Mouse (Mus musculus) left cerebral cortex, postnatal 4 days (tissue): ENCODE results near the gene Fads2. TPM values are rescaled to one million over a fixed set of nuclear protein-coding genes. Genes with fewer than 3 reads are reported as not detected.

Experiments
- DNase-seq: peaks from one replicate; pipeline ENCODE4 v3.0.0-alpha.2; 2022
- intact Hi-C: fragments of 180-260 bp; cut with DNase I; formaldehyde crosslinking; loops from one replicate; pipeline ENCODE4 v1.15.1; 2025
- total RNA-seq, 2 experiments: library from RNA; stranded (reverse); gene quantifications; 2 replicates each; pipeline ENCODE4 v1.2.3; 2021

The Fads2 gene
- total RNA-seq, 2 experiments from 2014 or later, result 220 to 236 TPM

DNA sequence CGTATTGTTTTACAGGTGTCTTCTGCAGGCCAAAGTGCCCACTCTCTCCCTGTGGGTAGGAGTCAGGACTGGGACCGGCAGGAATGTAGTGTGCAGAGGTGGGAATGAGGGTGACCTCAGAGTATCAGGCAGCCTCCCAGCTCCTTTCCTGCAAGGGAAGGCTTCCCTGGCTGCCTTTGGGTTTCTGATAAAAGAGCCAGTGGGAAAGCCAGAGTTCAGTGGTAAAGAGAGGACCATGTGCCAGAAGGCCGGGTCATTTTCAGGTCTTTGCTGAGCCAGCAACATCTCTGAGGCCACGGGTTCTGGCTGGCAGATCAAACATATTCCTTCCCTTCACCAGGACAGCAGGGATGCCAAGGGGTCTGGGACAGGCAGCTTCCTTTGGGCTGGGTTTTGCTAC, 55.2 kb downstream of the Fads2 start:
- no peak for DNase-seq
- intact Hi-C loops, result no loop called here

DNA sequence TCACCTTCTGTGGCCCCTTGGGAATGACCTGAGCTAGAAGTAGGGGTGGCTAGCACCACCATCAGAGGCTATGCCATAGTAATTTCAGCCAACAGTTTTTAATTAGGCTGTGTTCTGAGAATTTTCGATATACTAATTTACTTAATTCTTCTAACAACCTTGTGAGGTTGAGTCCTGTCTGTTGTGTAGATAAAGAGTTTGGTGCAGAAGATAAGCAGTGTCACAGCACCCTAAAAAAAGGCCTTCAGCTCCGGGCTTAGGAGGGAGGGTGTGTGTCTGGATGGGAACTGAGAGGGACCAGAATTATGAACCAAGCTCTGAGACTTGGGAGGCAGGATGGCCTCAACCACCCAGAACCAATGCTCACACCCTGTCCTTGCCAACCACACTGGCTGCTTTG, 55.8 kb downstream of the Fads2 start:
- intact Hi-C loops, result no loop called here
- DNase-seq, result no peak

DNA sequence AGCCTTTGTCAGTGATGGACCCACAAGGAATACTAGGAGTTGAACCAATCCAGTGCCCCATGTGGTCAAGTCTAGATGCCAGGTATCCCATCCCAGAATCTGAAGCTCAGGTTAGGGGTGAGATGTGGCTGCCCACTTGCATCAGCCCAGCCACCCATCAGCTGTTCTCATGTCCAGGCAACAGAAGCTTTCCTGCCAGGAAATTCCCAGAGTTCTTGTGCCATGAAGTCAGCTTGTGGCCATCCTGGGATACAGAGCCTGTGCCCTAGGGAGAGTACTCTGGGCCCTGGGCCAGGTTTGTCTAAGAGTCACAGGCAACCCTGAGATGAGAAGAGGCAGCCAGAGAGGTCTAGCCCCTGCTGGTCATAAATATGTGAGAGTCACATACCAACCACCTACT, 57.9 kb downstream of the Fads2 start:
- DNase-seq, result no peak
- intact Hi-C loops, result no loop called here

DNA sequence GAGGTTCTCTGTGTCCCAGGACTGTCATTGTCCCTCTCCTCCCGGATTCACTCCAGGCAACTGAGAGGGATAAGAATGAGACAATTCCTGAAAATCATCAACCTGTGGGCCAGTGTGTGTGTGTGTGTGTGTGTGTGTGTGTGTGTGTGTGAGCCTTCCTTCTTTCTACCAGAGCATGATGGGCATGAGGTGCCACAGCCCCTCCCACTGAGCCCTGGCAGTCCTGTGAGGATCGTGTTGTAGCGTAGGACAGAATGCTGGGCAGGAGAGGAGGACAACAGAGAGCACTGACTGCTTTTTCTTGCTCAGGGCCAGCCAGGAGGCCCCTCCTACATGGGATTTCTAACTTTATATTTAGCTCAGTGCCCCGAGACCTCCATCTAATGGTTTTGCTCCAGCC, 58.7 kb downstream of the Fads2 start:
- intact Hi-C loops, result no loop called here
- no peak for DNase-seq

DNA sequence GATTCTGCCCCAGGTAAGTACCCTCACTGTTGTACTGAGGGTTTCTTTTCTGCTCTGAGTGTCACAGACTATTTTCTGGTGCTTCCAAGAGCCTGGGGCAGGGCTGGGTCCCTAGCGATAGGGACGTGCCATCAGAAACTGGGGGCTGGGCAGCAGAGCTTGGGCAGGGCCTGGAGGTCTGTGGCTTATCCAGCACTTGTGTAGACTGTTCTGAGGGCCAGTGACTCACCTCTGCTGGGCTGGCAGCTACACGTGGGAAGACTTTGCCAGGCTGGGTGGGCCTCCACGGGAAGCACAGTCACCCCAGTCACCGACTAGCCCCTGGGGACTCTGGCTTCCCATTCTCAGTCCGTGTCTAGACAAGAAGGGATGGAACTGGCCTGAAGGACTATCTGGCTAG, 59.3 kb downstream of the Fads2 start:
- no peak for DNase-seq

DNA sequence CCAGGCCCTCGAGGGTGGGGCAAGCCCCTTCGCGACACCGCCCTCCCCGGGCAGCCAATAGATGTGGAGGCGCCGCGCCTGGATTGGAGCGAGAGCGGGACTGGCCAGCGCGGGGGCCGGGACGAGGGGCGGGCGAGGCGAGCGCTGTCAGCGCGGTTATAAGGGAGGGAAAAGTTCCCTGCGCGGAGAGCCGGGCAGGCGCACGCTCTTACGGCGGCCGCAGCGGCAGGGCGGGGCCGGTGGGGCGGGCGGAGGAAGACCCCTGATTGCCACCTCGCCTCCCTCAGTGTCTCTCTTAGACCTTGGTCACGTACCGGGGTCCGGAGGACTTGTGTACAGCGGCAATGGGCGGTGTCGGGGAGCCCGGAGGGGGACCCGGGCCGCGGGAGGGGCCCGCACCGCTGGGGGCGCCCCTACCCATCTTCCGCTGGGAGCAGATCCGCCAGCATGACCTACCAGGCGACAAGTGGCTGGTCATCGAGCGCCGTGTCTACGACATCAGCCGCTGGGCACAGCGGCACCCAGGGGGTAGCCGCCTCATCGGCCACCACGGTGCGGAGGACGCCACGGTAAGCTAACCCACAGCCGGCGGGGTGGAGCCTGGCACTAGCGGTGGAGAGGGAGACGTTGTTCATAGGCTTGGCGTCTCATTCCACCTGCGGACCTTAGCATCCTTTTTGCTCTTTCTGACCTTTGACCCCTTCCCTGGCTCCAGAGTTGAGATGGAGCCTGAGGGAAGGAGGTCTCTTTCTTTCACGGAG, 60.0 kb downstream of the Fads2 start, which contains the start of gene Fads3:
Gene Fads3 (plus strand): TSS at position 182 of the 761 bp plus-strand sequence.
- peak; percentile 68 for DNase-seq
- intact Hi-C loops, result no loop called here

More for the DNA sequence above, 59.3 kb downstream of the Fads2 start:
- intact Hi-C loops, result no loop called here

DNA sequence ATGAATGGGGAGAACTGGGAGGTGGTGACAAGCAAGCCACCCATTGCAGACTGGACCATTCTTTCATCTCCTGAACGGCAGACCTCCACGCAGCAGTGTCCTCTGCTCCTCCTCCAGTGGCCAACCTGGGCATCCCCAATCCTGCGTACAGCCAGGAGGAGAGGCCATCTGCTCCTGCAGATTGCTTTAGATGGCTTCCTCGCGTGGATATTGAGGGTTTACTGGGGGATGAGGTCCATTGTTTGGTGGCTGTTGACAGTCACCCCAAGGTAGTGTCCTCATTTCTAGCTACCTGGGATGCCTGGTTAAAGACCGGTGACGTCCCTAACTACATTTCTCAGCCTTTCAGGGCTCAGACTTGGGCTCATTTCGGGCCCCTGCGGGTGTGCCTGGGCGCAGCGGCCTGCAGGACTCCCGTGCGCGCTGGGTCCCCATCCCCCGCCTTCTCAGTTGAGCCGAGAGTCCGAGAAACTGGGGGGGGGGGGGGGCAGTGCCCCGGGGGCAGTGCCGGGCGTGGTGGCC, 60.6 kb downstream of the Fads2 start:
- DNase-seq, result no peak
- intact Hi-C loops, result no loop called here

DNA sequence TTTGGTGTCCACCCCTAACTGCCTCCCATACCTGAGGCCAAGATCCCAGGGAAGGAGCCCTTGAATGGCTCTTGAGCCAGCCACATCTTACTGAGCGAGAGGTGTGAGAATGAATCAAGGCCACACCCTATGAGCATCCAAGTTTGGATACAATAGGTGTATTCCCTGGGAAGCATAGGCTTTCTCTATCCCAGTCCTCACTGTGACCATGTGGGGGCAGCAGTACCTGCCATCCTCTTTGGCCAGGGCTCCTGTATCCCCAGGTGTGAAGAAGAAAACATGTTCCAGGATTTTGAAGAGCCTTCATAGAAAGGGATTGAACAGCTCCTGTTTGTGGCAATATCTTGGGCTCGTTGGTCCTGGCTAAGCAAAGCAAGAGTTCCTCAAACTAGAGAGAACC, 61.9 kb downstream of the Fads2 start:
- intact Hi-C loops, result no loop called here
- DNase-seq, result no peak

DNA sequence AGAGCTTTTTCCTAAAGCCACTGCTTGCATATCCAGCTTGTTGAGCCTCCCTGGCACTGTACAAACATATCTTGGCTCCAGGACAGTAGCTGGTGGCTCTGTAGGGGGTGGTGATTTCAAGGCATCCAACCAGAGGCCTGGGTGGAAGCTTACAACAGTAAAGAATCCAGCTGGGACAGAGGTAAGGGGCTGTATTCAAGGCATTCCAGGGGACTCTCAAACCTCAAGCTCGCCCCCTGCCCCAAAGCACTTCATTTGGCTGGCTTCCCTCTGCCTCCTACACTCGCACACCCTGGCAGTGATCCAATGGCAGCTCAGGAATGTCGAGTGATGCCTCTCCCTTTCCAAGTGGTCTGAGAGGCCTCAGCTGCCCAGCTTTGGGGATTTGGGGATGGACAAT, 62.6 kb downstream of the Fads2 start:
- intact Hi-C loops, result no loop called here
- peak; percentile 54 for DNase-seq

DNA sequence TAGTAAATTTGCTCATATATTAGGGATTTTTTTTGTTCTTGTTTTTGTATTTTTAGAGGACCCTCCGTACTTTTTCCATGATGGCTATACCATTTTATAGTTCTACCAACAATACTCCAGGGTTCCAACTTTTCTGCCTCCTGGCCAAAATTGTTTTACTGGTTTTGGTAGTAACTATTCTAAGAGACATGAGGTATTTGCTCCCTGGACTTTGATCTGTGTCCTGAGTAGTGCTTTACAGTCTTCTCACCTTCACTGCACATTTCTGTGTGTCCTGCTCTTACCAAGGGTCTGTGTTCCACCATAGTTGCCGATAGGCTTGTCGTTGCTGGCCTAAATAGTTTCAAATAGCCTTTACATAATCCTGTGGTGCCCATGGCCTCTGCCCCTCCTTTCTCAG, 63.2 kb downstream of the Fads2 start:
- no peak for DNase-seq
- intact Hi-C loops, result no loop called here

DNA sequence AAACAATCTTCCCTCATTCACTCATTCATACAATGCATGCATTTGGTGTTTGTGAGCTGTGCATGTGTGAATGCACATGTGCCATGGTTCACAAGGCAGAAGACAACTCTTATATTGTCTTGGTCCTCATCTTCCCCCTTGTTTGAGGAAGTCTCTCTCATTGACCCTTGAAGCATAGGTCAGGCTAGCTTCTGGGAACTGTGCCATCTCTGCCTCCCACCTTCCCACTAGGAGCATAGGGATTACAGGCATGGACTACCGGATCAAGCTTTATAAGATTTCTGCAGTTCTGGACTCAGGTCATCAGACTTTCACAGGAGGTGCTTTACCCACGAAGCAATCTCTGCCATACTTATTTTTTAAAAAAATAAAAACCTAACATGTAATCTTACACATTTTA, 64.0 kb downstream of the Fads2 start:
- DNase-seq, result no peak
- intact Hi-C loops, result no loop called here

DNA sequence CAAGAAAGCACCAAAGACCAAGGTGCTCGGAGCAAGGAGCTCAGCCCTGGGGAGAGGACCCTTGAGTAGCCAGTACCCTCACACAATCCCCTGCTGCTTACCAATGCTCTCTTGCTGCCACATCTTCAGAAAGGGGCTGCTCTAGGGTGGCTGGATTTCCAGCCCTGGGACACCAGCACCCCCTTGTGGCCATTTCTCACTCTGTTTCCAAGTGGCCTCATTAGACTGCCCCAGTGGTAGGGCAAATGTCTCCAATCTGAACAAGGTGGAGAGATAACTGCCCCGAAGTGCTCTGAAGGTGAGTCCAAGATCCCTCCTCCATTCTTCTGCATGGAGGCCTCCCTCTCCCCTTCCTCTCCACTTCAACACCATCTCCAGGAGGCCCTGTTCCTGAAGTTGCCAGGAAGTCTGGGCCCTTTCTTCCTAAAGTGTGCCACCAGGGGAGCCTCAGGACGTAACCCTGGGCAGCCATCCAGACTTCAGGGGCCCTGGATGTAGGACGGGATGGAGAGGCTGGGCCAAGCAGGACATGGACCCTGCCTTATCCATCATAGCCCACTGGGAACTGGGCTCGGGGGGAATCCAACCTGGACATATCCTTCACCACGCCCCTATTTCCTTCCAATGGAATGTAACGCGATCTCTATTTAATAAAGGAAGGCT, 66.6 kb downstream of the Fads2 start:
- intact Hi-C loops, result loop anchor here (2.0 to 5.0 kb wide), 2 partner anchors 32 to 113 kb away; no protein-coding TSS in a partner anchor
- DNase-seq, result peak; percentile 86

DNA sequence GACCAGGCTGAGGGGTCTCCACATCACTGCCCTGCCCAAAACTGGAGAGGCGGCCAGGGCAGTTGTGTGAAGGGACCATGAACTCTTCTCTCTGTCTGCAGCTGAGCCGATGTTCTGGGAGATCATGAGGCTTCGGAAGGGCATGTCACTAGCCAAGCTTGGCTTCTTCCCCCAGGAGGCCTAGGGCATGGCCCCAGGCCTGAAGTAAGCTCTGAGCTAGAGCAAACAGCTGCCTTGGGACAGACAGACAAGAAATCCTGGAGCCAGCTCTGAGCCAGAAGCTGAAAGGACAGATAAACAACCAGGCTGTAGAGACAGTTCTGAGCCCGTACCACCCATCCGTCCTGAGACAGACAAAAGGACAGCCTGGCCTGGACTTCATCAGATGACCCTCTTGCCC, 67.2 kb downstream of the Fads2 start:
- DNase-seq, result no peak
- intact Hi-C loops, result loop anchor here (2.0 to 5.0 kb wide), 2 partner anchors 32 to 112 kb away; no protein-coding TSS in a partner anchor

DNA sequence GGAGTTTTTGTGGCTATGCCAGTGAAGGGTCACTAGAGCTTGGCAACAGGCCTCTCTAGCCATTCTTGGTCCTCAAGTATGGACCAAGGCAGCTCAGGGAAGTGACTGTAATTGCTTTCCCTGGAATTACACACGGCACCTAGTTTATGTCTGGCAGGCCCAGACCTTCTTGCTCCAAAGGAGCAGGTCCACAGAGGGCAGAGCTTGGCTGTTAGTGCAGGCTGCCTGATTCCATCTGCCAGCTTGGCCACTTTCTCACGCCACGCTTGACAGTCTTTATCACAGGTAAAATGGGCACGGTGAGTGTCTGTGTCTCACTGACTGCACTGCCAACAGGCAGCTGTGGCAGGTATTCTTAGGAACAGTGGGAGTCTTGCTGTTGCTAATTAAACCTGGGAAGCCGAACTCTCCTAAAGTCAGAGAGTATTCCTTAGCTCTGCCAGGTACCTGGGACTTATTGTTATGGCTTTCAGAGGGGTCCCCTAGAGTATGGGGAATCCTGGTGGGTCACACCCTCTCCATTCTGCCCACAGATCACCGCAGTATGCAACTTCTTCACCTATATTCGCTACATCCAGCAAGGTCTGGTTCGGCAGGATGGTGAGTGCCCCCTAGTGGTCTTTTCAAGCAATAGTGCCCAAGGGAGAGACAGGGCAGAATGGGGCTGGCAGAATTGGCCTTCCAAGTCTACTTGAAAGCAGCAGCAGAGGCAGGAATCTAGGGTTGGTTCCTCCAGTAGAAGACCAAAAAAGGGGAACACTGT, 68.2 kb downstream of the Fads2 start:
- peak; percentile 52 for DNase-seq

DNA sequence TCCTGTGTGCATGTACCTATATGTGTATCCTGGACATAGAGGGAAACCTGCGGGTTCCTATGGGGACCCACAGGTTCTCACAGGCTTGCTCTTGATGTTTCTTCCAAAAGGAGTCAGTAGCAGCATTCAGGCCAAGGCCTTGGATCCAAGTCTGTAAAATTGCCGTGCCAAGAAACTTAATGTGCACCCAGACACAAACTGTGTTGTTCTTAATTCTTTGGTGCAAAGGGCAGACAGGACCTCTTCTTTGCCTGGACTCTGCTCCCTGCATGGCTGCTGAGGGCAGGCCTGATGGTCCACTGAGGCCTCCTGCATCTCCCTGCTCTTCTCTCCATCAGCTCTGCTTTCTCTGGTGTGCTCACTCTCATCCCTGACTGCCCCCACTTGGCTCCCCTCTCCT, 71.8 kb downstream of the Fads2 start:
- intact Hi-C loops, result loop anchor here (5.0 kb wide), 1 partner anchor 107 kb away; no protein-coding TSS in a partner anchor

More for the DNA sequence above, 68.2 kb downstream of the Fads2 start:
- intact Hi-C loops, result loop anchor here (5.0 kb wide), 1 partner anchor 111 kb away; no protein-coding TSS in a partner anchor

DNA sequence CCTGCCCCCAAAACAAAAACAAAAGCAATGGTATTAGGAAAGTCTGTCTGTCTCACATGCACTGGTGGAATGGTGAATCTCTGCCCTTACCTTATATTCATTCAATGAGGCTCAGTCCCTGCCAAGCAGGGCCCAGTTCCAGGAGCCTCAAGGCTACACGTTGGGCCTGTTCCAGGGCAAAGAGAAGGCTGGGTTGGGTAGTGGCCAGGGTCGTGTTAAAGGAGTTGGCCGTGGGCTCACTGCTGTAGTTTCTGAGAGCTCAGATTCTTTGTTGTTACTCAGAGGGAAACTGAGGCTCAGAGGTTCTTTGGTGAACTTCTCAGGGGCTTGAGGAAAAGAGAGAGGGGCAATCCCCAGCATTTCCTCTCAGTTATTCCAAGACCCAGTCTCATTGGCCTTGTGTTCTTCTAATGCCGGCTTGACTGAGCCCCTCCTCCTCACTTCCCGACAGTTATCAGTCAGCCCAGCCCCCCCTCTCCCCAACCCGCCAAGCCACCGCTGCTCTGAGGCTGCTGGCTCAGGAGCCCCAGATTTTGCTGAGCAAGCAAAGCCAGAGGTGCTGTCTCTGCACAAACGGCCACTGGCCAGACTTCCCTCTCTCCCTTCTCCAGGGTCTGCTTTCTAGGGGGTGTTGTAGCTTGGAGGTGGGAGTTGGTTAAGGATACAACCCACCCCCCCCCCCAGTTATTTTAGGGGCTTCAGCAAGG, 76.2 kb downstream of the Fads2 start:
- peak; percentile 71 for DNase-seq
- intact Hi-C loops, result no loop called here

More for the DNA sequence above, 71.8 kb downstream of the Fads2 start:
- no peak for DNase-seq

DNA sequence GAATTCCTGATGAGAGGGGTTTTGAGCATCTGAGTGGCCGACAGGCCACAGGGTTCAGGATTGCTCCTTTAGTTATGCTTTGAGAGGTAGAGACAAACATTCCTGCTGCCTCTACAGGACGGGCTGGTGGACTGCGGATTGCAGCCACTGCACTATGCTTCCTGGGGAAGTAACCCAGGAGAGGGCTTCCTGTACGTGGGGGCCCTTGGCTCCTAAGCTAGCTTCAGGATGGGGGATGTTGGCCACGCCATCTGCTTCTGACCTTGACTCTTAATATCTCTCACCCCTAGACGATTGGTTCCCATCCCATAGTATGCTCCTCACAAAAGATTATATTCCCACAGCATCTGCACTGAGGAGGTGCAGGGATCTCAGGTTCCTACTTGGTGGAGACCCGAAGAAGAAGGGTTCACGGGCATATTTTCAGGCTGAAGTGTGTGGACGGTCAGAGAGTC, 78.2 kb downstream of the Fads2 start:
- no peak for DNase-seq
- intact Hi-C loops, result no loop called here

DNA sequence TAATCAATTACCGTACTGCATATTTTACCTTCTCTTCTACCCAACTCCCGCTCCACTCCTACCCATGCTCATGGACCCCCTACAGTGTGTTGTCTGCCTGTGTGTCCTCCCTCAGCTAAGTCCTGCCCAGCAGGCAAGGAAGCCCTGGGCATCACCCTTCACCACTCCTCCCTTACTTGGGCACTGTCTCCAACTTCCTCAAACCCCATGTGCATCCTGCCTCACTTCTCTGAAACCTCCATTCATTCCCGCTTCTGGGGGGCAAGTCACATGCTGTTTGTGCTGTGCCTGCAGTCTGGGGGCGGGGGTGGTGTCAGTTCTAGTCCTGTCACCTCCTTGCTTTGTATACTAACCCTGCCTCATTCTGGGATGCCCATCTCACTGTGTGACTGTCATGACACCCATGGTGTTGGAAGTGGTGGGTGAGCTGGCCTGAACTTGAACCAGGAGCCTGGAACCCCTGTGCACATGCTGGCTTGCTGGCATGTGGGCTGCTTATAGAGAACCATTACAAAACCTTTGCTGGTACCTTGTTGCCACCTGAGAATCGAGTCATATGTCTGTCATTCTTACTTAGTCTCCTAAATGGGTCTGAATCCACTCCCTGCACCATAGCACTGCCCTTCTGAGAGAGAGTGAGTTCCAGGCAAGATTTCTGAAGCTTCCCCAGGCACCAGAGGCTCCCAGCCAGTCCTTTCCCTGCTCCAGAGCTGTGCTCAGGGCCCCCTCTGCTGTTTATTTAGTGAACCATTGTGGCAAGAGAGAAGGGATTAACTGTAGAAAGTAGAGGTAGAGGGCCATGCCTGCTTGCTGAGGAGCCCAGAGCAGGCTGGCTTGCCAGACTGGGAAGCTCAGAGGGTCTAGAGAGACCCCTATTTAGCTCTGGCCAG, 78.9 kb downstream of the Fads2 start:
- peak; percentile 26 for DNase-seq
- intact Hi-C loops, result no loop called here

DNA sequence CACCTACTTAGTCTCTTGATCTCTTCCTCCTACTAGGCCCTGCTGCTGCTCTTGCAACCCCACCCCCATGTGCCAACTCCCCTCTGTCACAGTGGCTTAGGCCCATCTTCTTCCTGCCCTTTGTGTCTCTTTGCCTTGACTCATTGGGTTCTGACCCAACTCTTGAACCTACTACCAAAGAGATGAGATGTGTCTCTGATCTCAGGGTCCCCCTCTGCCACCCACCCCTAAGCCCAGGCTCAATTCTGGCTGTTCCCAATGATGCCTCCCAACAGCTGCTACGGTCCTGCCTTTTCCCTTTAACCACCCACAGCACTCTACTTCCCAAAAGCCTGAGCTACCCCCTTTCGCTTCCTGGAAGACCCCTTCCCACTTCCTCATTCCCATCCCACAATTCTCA, 79.6 kb downstream of the Fads2 start:
- DNase-seq, result no peak
- intact Hi-C loops, result no loop called here
